Mouse (Mus musculus): ENCODE results near the gene Borcs6.

- TF ChIP-seq CTCF (IDR thresholded peaks at IDR 0.05; ENCODE audit: borderline replicate concordance, extremely low read depth, insufficient read depth, insufficient read length) (no peak), POLR2A (IDR thresholded peaks at IDR 0.05; ENCODE audit: borderline replicate concordance, extremely low read depth, insufficient read depth, insufficient read length, poor library complexity, severe bottlenecking) (no peak)
Observed at GRCm38 (mm10) chr11:69072666-69073064, 13.1 kb downstream of the Borcs6 start.

All from brain, embryonic 14.5 days (tissue).